Mouse (Mus musculus) megakaryocyte, embryonic 14.5 days (primary cell): ENCODE data around the gene Cxcr2.

Experiments used
- FLI1 ChIP-seq: IDR thresholded peaks from 2 replicates; pipeline ENCODE4 v1.6.1; 2012; ENCODE audit warnings: low read length, inconsistent platforms, mixed read lengths
- GATA1 ChIP-seq: IDR thresholded peaks from 3 replicates; pipeline ENCODE4 v1.6.1; 2012; ENCODE audit warnings: mixed read lengths, low read length, inconsistent platforms, borderline replicate concordance

DNA sequence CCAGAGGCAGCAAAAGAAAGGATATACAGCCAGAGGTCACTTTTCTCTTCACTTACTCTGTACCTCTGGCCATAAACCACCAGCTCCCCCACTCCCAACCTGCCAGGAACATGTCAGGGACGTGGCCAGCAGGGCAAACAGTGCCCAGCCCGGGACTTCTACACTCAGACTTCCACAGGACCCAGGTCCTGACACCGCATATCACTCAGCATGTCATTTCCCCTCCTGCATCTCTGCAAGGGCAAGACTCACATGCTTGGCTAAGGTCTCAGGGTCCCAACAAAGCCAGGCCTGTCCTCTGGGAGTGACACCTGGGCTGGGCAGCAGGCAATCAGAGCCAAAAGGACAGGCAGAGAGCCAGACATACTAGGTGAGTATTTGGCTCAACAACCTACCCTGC, 40.7 kb upstream of the Cxcr2 start:
- TF ChIP-seq GATA1: no peak
- TF ChIP-seq FLI1: no peak
